In genomic region chr14:73634356-73634755, GRCm38 (mm10) we compare ENCODE assay signal across 34 mouse cellular contexts. TPM values are rescaled to one million over a fixed set of nuclear protein-coding genes. Genes with fewer than 3 reads are reported as not detected.
DNase-seq lines count a peak whose midpoint lies in the region; ATAC-seq lines count a peak whose summit lies in the region.
"Had no signal": no experiment of that assay in that cellular context is flagged by ENCODE, and none has a peak within 500 bp of the region (broad histone marks: within the 10 kb centered on the region; RNA-seq: fewer than 3 reads in every experiment).

No protein-coding gene starts in this region.

- DNase-seq in heart, adult 11 months: peak; percentile 88
- no peak for DNase-seq in heart, postnatal 25 days (ENCODE audit: low spot score)
- peak; percentile 41 for DNase-seq in left cerebral cortex, postnatal 4 days
- DNase-seq in left cerebral cortex, postnatal 10 days (ENCODE audit: extremely low spot score in 1 of 2, low spot score in 2 of 2): no peak
- peak; percentile 49 for DNase-seq in NIH3T3 (ENCODE audit: low read depth)
- DNase-seq: cerebellum, adult 11 months; cerebellum, postnatal 36 days; embryo, embryonic 11 days; gastrocnemius, adult 2 months; lung, adult 2 months; lung, postnatal 36 days; midbrain, embryonic 14.5 days; retina, postnatal 1 day; right cerebral cortex, postnatal 25 days; spleen, adult 18-20 months had no signal

- no peak overlapping the region for H3K4me3 ChIP-seq in brown adipose tissue, adult 24 weeks (ENCODE audit: insufficient read depth, low read depth, low read length)
- H3K4me3 ChIP-seq: embryonic facial prominence, embryonic 13.5 days; erythroblast, embryonic 14.5 days; forebrain, embryonic 12.5 days; gastrocnemius, adult 2 months; layer of hippocampus, adult 2 months; limb, embryonic 12.5 days; liver, embryonic 12.5 days; megakaryocyte, embryonic 14.5 days; myocyte; neural tube, embryonic 13.5 days had no signal

- H3K4me1 ChIP-seq in brown adipose tissue, adult 24 weeks (ENCODE audit: control insufficient read depth, insufficient read depth, insufficient read length, low read length): no peaks in the 10 kb centered on the region
- H3K4me1 ChIP-seq: embryonic facial prominence, embryonic 13.5 days; forebrain, embryonic 12.5 days; limb, embryonic 12.5 days; liver, embryonic 12.5 days had no signal

- intact Hi-C loops in heart, postnatal 25 days (cut with DNase I): no loop called here
- intact Hi-C loops in left cerebral cortex, postnatal 4 days (cut with DNase I): no loop called here
- intact Hi-C loops in left cerebral cortex, postnatal 10 days (cut with DNase I): no loop called here

- H3K27ac ChIP-seq in brown adipose tissue, adult 24 weeks (replicated peaks; ENCODE audit: low read depth, low read length): peak overlapping the region; percentile 86; the same call in 1 of the 2 replicates
- H3K27ac ChIP-seq: embryonic facial prominence, embryonic 13.5 days; forebrain, embryonic 12.5 days; gastrocnemius, adult 2 months; kidney, postnatal 0 days; layer of hippocampus, adult 2 months; limb, embryonic 12.5 days; liver, embryonic 12.5 days; neural tube, embryonic 13.5 days had no signal

- no peak for ATAC-seq in megakaryocyte-erythroid progenitor cell, adult 5-6 weeks (replicated peaks; ENCODE audit: low FRiP score, low TSS enrichment, poor library complexity, severe bottlenecking)
- ATAC-seq: intestine, postnatal 0 days; liver, embryonic 12.5 days had no signal

RNA-seq across cellular contexts. Expression of gene Gm21750, which starts 26.7 kb away (rescaled TPM):
- not detected for total RNA-seq in heart, postnatal 25 days (2021)
- total RNA-seq in left cerebral cortex, postnatal 4 days (2021): not detected
- total RNA-seq in left cerebral cortex, postnatal 10 days (2021): under 1 TPM in 1 of 2 experiments, not detected in 1; 0.21 TPM
- not detected in 2 replicates for polyA plus RNA-seq in brown adipose tissue, adult 24 weeks (2012; ENCODE audit: insufficient read depth, insufficient read length, missing spikeins)
- total RNA-seq in megakaryocyte-erythroid progenitor cell, adult 5-6 weeks (2014; fragmentation: Nextera tagmentation): 0.96 TPM in 1 of 2 replicates, not detected in the other
- total RNA-seq in megakaryocyte-erythroid progenitor cell, adult 5-6 weeks (2017): not detected in 2 replicates
- total RNA-seq: gastrocnemius, adult 2 months; gastrocnemius, postnatal 4 days; layer of hippocampus, adult 2 months; layer of hippocampus, postnatal 25 days had no signal
- polyA plus RNA-seq: embryonic facial prominence, embryonic 13.5 days; erythroblast, embryonic 14.5 days; forebrain, embryonic 12.5 days; heart, embryonic 16.5 days; hindbrain, embryonic 11.5 days; intestine, postnatal 0 days; kidney, postnatal 0 days; limb, embryonic 12.5 days; liver, embryonic 12.5 days; lung, adult 2 months; midbrain, embryonic 14.5 days; myocyte; neural tube, embryonic 13.5 days; testis, adult 2 months; urinary bladder, adult 2 months had no signal

Comparison
In these comparisons a context has a peak if more than half of its experiments do, and no peak if none do; other contexts are left out.
1. DNase-seq: peak in heart, adult 11 months (single experiment), left cerebral cortex, postnatal 4 days (single experiment) and NIH3T3 (single experiment); none in heart, postnatal 25 days (single experiment) and left cerebral cortex, postnatal 10 days (0 of 2).